Mouse (Mus musculus) layer of hippocampus, adult 18-20 months (tissue): ENCODE data around the gene Atp1b1. TPM values are rescaled to one million over a fixed set of nuclear protein-coding genes. Genes with fewer than 3 reads are reported as not detected.

ENCODE experiments used
- DNase-seq, 2 experiments: peaks; one replicate each; pipeline ENCODE4 v3.0.0; 2022; ENCODE audit warnings: low spot score in 2 of 2
- total RNA-seq, 2 experiments: library from RNA; stranded (reverse); gene quantifications; 2 replicates each; pipeline ENCODE4 v1.2.3; 2021

The Atp1b1 gene
- total RNA-seq, 2 experiments from 2014 or later: 1,935 to 2,007 TPM

DNA sequence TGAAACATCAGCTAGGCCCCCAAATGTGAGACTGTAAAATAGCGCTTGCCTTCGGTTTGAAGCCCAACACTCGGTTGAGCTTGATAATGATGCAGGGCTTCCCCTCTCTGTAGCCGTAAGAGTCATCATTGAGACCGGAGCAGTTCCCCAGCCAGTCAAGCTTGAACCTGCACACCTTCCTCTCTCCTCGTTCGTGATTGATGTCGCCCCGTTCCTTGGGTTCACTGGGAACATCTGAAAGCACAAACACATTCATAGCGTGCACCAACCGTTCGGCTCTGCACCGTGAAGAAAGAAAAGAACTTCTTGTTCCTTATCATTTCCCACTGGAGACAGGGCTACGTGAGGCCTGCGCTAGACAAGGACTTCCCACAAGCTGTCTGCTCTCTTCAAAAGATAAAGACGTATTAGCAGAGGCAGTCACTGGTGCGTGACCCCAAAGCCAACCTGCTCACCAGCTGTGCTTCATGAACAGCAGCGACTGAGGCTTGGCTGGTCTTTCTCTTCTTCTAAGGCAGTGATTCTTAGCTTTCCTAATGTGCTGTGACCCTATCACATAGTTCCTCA is 16.7 kb downstream of the Atp1b1 start:
- no peak for DNase-seq

GRCm38 (mm10) chr1:164440708-164441407 is 17.3 kb downstream of the Atp1b1 start:
- no peak for DNase-seq

- DNase-seq: no peak
Observed at GRCm38 (mm10) chr1:164440230-164440629, 17.9 kb downstream of the Atp1b1 start.

- peak in 1 of 2 experiments; percentile 29 for DNase-seq
Observed at GRCm38 (mm10) chr1:164436749-164437148, 21.4 kb downstream of the Atp1b1 start.

GRCm38 (mm10) chr1:164434049-164434448 is 24.1 kb downstream of the Atp1b1 start:
- peak in 1 of 2 experiments; percentile 24 for DNase-seq

- DNase-seq: no peak
Observed at GRCm38 (mm10) chr1:164432649-164433048, 25.5 kb downstream of the Atp1b1 start.

DNA sequence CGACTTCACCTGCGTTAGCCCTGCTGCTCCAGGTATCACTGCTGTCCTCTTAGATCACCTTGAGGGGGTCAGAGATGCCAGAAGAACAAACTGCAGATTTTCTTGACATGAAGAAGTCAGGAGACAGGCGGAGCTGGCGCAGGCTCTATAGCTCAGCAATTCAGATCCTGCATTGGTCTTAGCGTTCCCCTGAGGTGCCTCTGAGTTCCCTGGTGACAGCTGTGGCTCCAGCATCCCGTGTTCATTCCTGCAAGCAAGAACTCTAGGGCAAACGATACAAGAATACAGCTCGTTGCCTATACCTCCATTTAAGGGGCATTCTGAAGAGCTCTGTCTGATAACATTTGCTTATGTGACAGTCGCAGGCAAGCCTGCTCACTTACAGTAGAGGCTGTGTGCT is 29.5 kb downstream of the Atp1b1 start:
- DNase-seq: no peak

DNA sequence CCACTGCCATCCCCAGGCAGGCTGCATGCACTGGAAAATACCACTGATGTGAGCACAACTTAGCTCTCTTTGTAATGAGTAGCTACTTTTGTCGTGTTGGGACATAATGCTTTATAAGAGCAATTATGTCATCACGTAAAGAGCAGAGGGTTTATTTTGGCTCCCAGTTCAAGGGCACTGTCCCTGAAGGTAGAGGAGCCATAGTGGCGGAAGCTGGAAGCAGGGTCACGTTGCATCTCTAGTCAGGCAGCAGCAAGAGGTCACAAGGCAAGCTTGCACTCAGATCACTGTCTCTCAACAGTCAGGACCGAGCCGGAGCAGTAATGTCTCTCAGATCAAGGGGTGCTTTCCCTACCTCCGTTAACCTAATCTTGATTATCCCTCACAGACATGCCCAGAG is 30.4 kb downstream of the Atp1b1 start:
- DNase-seq: no peak

DNA sequence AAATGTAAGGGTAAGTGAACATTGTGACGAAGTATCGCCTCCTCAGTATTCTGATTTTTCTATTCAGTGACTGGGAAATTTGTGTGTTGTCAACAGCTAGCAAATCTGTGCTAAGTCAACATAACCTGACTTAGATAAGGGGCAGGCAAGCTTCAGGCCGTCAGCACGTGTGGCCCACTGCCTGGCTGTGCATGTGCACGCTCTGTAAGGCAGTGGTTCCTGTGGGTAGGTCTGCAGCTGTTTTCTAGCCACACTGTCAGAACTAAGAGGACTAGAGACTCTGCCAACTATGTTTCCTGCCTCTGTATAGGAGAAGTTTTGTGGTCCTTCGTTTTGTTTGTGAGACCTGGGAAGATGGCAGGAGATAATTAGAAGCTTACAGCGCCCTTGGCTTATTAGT is 31.9 kb downstream of the Atp1b1 start:
- no peak for DNase-seq

DNA sequence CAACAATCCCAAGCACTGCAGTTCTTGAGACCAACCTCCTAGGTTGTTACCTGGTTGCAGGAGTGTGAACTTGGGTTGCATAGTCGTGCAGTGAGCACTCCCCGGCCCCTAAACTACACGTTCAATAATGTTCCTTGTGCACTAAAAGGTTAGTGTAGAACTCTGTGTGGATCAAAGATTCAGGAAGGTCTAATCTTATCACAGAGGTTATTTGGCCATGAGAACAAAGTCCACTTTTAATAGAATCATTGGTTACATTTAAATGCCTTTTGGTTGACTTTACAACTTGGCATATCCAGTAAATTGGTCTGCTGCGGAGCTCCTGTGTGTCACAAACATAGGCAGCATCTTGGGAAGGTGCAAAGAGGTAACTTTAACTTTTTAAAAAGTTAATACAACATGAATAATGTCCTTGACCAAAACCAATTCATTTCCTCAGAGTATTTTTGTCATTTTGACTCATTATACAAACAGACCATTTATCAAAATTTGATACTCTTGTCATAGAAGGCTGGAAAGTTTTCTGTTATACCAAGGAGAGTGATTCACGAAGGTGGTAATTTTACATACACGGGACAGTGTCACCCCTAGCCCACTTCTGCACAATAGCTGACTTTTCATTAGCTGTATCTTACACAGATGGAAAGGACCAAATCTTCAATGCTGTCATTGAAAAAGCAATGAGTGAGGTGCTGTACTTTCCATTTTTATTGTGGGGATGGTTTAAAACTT is 37.4 kb downstream of the Atp1b1 start:
- no peak for DNase-seq

DNA sequence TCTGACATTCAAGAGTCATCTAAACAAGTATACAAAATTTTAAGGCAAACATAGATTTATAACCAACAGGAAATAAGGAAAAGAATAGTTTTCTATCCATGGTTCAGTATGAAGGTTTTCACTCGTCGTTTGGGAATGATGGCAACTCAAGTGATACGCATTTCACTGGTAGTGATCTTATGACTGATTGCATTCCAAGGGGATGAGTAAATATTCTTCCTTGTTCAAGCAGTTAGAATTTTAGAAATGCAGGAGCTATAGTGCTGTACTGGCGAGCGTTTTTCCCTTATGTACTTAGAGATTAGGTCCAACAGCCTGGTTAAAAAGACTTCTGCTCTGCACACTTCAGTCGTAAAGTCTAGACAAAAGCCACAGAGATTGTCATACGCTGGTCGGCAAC is 38.8 kb downstream of the Atp1b1 start:
- no peak for DNase-seq

DNA sequence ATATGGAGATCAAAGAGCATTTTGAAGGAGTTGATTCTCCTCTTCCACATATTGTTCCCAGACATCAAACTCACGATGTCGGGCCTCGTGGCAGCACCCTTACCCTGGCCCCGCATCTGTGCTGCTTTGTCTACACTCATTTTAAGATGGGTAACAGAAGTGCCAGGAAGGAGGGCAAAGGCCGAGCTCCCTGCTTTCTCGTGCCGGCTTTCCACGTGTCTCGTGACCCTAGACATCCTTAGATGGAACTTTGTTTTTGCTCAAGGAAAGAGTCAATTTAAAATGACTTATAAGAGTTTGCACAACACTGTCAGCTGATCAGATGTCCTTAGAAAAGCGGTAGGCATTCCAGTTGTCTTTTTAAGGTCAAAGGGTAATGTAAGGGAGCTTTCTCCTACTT is 39.8 kb downstream of the Atp1b1 start:
- no peak for DNase-seq

GRCm38 (mm10) chr1:164417604-164418003 is 40.6 kb downstream of the Atp1b1 start:
- DNase-seq: no peak

DNA sequence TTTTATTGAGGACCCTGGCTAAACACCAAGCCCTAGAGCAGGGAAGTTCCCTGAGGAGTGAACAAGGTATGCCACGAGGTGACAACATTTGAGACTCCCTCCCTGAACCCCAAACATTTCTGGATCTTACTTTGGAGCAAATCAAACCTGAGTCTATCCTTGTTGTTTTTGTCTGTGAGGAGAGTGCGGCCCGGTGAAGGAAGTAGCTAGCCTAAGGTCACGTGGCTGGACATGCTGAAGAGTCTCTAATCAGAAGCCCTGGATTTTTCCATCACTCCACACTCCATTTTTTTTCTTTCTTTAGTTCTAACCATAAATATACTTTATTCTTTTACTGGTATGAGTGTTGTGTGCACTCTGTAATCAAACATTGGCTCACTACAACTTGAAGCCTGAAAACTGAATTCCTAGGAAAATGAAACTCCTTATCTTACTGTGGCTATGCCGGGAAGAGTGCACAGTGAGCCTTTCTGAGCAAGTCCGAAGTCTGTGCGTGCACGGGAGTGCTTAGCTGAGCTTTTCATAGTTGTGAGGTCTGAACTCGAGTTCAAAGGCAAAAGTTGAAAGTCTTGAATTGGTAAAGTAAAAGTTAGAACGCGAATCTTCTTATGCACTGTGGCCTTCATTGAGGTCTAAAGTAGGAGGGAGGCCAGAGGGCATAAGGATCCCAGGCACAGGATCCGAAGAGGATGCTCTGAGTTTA is 41.3 kb downstream of the Atp1b1 start:
- DNase-seq: no peak

- DNase-seq: no peak
Observed at GRCm38 (mm10) chr1:164415347-164415751, 42.8 kb downstream of the Atp1b1 start.

GRCm38 (mm10) chr1:164413608-164414007 is 44.5 kb downstream of the Atp1b1 start:
- no peak for DNase-seq

GRCm38 (mm10) chr1:164412906-164413305 is 45.2 kb downstream of the Atp1b1 start:
- no peak for DNase-seq

DNA sequence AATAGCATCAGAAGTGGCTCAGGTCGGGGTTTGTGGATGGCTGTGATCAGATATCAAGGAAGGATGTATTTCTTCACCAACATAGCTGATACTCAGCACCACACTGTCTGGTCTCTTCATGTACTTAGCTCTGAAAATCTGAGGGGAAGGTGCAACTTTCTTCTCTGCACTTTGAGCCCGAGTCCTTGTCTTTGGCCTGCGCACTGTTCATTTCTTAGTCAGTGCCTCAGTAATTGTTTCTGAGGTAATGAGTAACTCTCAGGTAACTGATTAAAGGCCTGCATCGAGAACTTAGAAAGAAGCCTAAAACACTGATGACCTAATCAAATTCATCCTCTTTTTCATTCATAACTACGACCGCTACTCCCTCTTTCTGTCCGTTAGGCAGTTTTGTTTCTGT is 46.8 kb downstream of the Atp1b1 start:
- DNase-seq: no peak

GRCm38 (mm10) chr1:164408655-164409054 is 49.5 kb downstream of the Atp1b1 start:
- no peak for DNase-seq

DNA sequence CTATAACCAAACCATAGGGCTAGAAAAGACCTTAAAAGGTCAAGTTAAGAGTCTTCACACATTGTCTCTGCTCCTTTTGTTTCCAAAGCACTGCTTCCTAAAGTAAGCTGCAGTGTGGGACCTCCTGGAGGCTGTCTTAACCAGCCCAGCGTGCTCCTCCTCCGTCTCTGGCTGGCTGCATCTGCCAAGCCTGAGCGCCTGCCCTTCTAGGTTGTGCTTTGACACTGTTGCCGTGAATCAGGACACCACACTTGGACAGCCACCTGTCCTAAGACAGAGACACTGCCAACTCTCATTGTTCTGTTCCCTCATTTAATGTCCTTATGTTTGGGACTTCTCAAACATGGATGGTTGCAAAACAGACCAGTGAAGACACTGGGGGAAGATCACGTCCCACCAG is 51.6 kb downstream of the Atp1b1 start:
- no peak for DNase-seq

DNA sequence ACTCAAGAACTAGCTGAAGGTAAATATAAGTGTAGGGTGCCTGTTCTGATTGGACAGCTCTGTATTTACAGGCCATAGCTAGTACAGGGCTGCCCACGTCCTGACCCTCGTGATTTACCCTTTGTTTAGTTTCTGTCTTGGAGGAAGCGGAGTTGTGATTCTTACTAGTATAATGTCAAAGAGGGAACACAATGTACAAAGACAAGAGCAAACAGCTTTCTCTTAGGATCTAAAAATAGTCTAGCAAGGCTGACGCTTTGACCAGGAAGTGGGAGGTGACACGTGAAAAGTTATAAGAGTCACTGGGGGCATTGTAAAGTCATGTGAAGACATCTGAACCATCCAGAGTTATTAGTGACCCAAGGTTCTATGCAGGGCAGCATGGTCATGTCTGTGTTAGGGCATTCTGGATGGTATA is 52.8 kb downstream of the Atp1b1 start:
- no peak for DNase-seq

- DNase-seq: no peak
Observed at GRCm38 (mm10) chr1:164399578-164399977, 58.6 kb downstream of the Atp1b1 start.
